Mouse (Mus musculus) frontal cortex, adult 2 months (tissue): Measurements from ENCODE around the gene Rpp14. TPM values are rescaled to one million over a fixed set of nuclear protein-coding genes. Genes with fewer than 3 reads are reported as not detected.
A peak's percentile ranks its signal among the peaks of the same experiment; 100 is the strongest.
"Not testable (repeated sequence)": the region's sequence is repeated elsewhere in the genome, so short reads cannot be mapped to it uniquely, and the experiment has no call there.

Experiments
- DNase-seq, 2 experiments: peaks; one replicate each; pipeline ENCODE4 v3.0.0; 2022; ENCODE audit warnings: low spot score in 1 of 2; ENCODE audit errors: extremely low spot score in 1 of 2
- polyA plus RNA-seq: library from polyadenylated mRNA; depleted of rRNA; stranded (reverse); fragments of >200 nt; gene quantifications from 2 replicates; pipeline ENCODE4 v1.2.3, GENCODE M21; 2012; rRNA removed

Rpp14 gene
- polyA plus RNA-seq, 1 experiment = 30.6 TPM

DNA sequence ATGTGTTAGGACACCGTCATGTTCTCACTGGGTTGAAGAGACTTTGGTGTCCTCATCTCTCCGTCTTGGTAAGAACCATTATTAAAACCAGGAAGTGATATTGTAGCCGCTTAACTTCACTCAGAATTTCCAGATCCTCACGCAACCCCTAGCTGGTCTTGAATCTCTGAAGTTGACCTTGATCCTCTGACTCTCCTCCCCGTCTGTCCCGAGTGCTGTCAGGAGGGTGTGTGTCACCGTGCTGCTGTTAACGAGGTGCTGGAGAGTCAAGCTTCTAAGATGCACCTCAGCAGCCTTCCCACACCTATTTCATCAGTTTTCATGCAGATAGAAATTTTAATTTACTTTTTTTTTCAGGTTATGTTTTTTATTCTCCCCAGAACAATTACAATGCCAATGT is 31.9 kb downstream of the Rpp14 start:
- no peak for DNase-seq

DNA sequence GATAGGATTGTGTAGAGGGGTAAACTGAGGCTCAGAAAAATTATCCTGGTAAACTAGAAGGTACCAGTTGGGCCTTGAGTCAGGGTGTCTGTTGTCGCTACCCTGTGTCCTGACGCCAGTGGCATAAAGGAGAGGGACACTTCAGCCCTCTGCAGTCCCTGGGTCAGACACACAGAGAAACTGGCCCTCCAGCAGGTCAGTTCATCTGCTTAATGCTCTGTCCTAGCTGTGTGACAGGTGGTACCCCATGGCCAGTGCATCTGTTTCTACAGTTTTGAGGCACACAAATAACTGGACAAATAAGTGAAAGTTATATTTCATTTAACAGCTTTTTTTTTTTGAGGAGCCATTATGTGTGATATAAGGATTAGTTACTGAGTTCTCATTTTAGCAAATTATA is 33.4 kb downstream of the Rpp14 start:
- no peak for DNase-seq

DNA sequence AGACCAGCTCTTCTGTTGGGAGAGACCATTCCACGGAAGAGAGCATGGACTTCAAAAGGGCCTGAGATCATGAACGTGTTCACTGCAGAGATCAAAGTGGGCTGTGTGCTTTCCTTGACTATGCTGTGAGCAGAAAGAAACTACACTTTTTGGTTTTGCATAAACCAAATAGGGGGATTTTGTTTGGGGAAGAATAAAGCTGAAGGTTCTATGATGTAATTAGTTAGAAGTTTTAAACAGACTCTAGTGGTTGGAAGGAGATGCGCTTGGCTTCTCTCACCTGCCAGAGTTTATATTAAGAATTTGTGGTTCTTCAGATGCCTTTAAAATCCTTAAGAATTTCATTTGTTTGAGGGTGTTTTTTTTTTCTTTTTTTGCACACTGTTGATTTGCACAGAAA is 34.1 kb downstream of the Rpp14 start:
- no peak for DNase-seq

DNA sequence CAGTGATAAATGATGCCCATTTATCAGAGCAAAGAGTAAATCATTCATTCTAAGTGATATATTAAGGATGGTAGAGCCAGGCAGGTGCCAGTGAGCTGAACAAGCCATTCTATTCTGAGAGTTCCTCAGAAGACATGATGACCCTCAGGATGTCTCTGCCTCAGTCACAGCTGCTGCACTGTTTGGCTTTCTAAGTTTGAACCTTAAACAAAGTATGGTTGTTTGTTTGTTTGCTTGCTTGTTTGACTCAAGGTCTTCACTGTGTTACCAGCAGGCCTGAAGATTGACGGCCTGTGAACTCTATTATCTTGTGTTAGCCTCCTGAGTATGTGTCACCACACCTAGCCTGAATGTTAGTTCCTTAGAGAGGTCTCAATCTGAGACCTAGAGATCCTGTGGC is 34.6 kb downstream of the Rpp14 start:
- no peak for DNase-seq

DNA sequence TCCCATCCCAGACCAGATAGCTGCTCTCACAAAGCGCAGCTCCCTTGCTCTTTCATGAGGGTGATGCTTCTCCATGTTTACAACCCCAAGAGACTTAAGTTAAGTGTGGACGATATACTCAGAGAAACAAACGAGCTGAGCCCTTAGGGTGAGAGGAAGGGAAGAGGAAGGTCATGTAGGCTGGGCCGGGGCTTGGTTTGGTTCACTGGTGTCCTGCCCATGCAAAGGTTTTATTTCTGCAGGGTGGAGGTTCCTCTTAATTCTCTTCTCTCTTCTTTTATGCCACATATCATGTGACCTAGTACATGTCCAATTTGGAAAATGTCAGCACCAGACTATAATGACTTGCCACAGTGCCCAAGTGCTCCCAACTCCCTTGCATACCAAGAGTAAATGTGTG is 35.6 kb downstream of the Rpp14 start:
- no peak for DNase-seq

DNA sequence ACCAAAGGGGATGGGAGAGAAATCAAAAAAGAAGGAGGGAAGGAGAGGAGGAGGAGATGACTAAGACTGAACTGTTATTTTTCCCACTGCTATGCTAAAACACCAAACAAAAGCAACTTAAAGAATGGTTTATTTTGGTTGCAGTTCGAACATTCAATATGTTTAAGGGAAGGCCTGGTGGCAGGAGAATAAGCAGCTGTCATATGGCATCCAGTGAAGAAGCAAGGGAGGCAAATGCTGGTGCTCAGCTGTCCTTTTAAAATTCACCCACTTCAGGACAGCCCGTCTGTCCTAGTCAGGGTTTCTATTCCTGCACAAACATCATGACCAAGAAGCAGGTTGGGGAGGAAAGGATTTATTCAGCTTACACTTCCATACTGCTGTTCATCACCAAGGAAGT is 37.2 kb downstream of the Rpp14 start:
- DNase-seq = no peak

DNA sequence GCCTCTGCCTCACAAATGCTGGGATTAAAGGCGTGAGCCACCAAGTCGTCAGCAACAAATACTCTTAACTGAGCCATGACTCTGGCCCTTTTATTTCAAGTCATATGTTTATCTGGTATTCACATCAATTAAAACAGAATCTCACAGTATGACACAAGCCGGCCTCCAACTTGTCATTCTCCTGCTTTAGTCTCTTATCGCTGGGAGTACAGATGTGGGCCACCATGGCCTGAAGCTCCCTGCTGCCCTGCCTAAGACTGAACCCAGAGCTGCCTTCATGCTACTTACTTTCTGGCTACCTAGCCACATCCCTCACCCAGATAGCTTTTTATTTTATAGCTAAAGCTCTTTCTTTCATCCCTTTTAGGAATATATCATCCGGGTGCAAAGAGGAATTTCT is 39.3 kb downstream of the Rpp14 start:
- DNase-seq = no peak

DNA sequence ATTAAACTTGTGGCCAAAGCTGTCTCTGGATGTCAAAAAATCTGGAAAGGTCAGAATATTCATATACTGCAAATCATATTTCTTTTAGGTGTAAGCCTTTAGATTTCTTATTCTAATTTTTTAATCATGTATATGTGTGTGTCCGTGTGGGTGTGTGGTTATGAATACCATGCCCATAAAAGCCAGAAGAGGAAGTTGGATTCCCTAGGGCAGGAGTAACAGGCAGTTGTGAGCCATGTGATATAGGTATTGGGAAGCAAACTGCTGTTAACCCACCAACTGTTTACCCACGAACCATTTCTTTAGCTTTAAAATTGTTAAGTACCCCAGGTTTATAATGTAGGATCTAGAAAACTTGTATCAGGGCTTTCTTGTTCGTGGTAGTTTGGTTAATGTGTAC is 39.7 kb downstream of the Rpp14 start:
- no peak for DNase-seq

DNA sequence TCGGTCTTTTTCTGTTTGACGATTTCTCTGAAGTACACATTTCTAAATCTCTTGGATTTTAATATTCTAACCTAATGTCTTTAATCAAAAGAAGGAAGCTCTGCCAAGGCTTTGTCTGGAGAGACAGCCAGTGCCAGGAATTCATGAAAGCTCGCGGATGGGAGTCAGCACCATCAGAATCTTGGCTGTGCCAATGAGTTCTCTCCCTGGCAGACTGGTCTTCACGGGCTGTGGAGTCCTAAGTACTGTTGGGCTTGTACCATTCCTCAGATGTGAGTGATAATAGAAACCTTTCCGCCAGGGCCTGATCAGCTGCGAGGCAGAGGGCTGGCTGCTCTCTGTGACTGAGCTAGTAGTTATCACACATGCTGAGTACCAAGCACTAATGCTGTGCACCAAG is 43.0 kb downstream of the Rpp14 start:
- no peak for DNase-seq

DNA sequence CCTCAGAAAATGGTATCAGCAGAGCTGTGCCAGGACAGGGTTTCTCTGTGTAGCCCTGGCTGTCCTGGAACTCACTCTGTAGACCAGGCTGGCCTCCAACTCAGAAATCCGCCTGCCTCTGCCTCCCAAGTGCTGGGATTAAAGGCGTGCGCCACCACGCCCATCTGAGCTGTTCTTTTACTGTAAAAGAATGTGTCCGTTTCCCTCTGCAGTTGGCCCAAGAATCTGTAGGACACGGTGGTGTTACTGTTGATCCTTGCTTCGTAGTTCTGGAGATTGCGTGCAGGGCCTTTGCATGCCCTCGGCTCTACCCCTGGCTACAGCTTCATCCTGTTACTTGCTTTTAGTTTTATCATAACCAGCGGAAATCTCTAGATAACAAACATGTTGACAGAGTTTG is 43.4 kb downstream of the Rpp14 start:
- not testable (repeated sequence) for DNase-seq

DNA sequence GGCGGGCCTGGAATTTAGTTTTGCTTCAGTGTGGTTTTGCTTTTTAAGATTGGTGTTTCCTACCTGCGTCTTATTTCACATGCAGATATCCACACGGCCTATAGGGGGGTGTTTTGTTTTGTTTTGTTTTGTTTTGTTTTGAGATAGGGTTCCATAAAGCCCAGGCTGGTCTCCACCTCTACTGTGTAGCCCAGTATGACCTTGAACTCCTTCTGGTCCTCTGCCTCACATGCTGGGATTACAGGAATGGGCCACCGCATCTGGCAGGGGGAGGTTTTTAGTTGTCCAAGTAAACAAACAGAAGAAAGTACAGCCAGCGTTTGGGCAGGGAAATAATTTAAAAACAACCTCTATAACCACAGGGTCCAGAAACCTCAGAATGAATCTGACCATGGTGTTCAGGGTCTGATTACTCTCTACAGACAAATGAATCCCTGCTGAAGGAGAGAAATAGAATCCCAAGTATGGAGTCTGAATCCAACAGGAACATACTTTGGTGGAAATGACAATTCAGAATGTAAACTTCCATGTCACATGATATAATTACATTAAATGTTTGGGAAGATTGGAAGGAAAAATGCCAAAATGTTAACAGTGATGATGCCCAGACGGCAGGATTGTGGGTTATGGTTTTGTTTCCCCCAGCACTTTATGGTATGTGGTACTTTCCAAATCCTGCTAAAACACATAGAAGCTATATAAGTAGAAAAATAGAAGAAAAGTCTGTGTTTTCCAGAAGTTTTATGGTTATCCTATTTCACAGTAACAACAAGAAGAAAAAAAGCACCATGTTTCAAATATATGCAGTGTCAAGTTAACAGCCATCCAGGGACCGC is 44.1 kb downstream of the Rpp14 start:
- no peak for DNase-seq

DNA sequence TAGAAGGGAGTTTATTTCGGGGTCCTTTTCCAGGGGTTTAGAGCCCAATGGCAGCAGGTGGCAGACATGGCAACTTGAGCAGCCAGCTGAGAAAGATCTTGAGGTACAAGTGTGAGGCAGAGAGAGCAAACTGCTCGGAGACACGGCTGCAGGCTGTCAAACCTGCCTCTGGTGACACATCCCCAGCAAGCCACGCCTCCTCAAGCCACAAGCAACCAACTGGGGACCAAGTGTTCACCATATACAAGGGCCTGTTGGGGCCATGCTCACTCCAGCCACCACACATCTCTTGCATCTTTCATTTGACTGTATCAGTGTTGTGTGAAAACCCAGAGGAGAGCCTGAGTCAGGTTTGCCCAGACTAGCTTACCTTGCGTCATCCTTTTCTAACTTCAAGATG is 47.8 kb downstream of the Rpp14 start:
- no peak for DNase-seq

DNA sequence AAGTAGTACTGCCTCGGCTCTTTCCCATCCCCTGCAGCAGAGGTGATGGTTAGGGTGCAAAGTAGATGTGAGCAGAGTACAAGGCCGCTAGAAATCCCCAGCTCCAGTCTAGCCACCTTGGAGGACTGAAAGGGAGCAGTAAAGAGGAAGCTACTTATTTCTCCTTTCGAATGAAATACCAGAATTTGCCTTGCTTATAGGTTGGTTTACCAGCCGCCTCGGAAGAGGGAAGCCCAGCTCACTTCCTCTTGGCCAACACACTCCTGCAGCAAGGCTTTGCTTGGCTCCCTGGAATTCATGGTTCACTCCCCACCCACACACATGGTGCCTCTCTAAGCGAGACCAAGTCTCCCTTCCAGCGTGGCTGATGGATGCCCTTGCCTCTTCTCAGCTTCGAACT is 52.6 kb downstream of the Rpp14 start:
- peak in 1 of 2 experiments; percentile 38 for DNase-seq

DNA sequence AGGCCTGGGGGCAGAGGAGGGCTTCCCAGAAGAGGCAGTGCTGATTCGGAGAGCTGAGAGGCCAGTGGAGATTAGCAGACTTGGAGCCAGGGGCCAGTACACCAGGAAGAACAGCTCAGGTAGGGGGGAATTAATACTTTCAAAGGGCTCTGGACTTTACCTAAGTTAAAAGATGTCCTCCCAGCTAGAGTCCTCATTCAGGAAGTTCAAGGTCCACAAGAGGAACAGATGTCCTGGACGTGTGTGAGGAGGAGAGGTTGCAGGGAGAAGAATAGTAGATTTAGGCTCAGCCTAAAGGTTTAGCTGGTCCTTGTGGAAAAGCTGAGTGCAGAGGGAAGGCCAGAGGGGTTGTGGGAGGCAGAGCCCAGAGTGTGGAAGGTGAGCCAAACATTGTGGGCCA is 54.1 kb downstream of the Rpp14 start:
- no peak for DNase-seq

DNA sequence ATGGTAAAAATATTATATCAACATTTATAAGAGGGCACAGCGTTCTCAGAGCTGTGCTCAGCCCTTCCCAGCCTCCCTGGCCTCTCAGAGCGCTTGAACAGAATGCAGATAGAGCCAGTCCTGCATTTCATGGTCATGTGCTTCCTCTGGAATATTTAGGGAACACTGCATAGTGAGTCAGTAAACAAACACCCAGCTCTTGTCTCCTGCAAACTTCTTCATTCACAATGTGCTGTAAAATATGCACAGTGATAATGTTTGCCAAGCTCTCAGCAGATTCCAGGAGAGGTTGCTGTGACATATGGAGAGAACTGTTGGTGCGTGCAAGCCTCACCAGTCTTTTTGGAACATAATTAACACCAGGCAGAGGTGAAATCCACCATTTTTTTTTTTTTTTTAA is 55.0 kb downstream of the Rpp14 start:
- peak; percentile 63 to 79 for DNase-seq

DNA sequence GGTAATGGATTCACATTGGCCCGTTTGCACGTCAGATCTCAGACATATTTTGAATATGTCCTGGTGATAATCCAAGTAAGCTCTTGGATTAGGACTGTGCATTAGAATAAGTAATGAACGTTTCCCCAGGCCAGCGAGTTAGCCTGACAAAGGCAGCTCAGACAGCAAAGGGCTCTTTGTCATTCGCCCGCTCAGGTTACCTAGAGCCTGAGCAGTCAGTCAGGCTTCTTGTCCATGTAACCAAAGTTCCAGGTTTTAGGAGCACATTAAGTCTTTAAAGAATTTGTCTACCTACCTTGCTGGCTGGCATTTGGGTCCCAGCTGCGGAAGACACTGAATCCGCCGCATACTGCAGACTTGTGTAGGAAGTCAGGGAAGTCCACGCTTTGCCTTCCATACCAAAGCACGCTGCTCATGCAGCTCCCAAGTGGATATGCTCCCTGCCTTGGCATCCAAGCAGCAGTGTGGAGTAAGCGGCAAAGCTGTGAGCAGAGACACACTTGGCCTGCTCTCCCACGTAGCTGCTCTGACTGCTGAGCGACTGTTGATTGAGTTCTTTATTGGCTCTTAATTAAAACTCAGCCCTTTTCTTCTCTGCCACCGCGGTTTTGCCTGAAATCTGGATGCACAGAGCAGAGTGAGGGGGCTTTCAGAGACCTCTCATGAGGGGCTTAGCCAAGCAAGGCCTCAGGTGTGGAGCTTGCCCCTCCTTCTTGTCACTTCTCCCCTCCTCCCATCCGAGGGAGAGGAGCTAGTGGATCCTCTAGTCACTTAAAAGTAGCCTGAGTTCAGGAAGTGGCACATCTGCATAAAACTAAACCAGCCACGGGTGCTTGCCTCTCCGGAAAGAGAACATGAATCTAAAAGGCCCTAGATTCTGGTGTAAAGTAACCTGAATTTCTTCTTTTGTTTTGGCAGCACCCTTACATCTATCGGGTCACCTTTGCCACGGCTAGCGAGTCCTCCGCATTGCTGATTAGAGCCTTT is 59.9 kb downstream of the Rpp14 start:
- no peak for DNase-seq

DNA sequence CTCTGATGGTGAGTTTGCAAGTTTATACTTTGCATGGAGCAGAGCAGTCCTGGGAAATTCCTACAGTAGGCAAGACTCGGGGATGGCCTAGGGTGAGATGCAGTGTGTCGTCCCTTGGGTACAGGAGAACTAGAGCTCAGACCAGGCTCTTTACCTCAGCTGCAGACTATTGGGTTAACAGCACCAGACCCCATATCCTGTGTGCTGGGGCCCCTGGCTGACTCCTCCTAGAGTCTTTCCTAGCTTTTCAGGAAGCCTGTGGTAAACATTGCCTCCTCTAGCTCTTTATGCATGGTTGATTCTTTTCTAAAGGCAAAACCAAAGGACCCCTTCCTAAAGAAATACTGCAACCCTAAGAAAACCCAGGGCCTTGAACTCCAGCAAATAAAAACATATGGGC is 61.0 kb downstream of the Rpp14 start:
- no peak for DNase-seq

Other genes starting within 250 kb of the Rpp14 start
- gene Gm45521, start 123.1 kb upstream of the Rpp14 start, polyA plus RNA-seq = not detected in 2 replicates
- 0.08 TPM in 2 replicates for gene Dnase1l3, start 85.8 kb upstream of the Rpp14 start, polyA plus RNA-seq
- 46.4 and 50.4 TPM in 2 replicates for gene Abhd6, start 77.5 kb upstream of the Rpp14 start, polyA plus RNA-seq
- gene Pxk, start 17.8 kb downstream of the Rpp14 start, polyA plus RNA-seq = 44.9 and 46.5 TPM in 2 replicates
- 220 and 233 TPM in 2 replicates for gene Pdhb, start 92.7 kb downstream of the Rpp14 start, polyA plus RNA-seq
- gene Kctd6, start 133.8 kb downstream of the Rpp14 start, polyA plus RNA-seq = 35.9 and 36.3 TPM in 2 replicates
- gene Acox2, start 179.0 kb downstream of the Rpp14 start, polyA plus RNA-seq = 0.15 and 0.26 TPM in 2 replicates
- gene Fam107a, start 237.7 kb downstream of the Rpp14 start, polyA plus RNA-seq = 323 and 391 TPM in 2 replicates